Mouse (Mus musculus) forebrain, embryonic 12.5 days (tissue): Measurements from ENCODE around the gene Rfx8. TPM values are rescaled to one million over a fixed set of nuclear protein-coding genes. Genes with fewer than 3 reads are reported as not detected.
A peak's percentile ranks its signal among the peaks of the same experiment; 100 is the strongest.

Source experiments
- ATAC-seq: fragments of 200-750 bp; cut with Nextera tagmentation; 2 replicates; pipeline ENCODE4 v1.8.0; 2017; ENCODE audit warnings: moderate TSS enrichment; ENCODE audit not compliant: low FRiP score
- H3K27ac ChIP-seq: fragments of 300-500 bp; sonication (generic); 2 replicates; pipeline ENCODE4 v1.5.1; 2016; ENCODE audit warnings: mild to moderate bottlenecking
- H3K27me3 ChIP-seq: fragments of 300-500 bp; sonication (generic); 2 replicates; pipeline ENCODE4 v1.6.1; 2016; ENCODE audit warnings: mild to moderate bottlenecking
- H3K36me3 ChIP-seq: fragments of 300-500 bp; sonication (generic); replicated peaks from 2 replicates; pipeline ENCODE4 v1.6.1; 2016; ENCODE audit warnings: mild to moderate bottlenecking
- H3K4me1 ChIP-seq: fragments of 300-500 bp; sonication (generic); 2 replicates; pipeline ENCODE4 v1.6.1; 2016
- H3K4me2 ChIP-seq: fragments of 300-500 bp; sonication (generic); 2 replicates; pipeline ENCODE4 v1.6.1; 2016; ENCODE audit warnings: mild to moderate bottlenecking, moderate library complexity
- H3K4me3 ChIP-seq: fragments of 300-500 bp; sonication (generic); replicated peaks from 2 replicates; pipeline ENCODE4 v1.5.1; 2016; ENCODE audit warnings: mild to moderate bottlenecking
- H3K9ac ChIP-seq: fragments of 300-500 bp; sonication (generic); 2 replicates; pipeline ENCODE4 v1.6.1; 2016; ENCODE audit warnings: mild to moderate bottlenecking
- H3K9me3 ChIP-seq: fragments of 300-500 bp; sonication (generic); 2 replicates; pipeline ENCODE4 v1.6.1; 2016
- WGBS: fragments of 180-500 bp; shearing (Covaris S2); methylation state at CpG from one replicate; pipeline ENCODE4 v1.1.7; 2016; 5-methylcytosine and 5-hydroxymethylcytosine counted together
- polyA plus RNA-seq: library from polyadenylated mRNA; unstranded; fragments of >200 nt; fragmentation: Nextera tagmentation; extraction: Ambion mirVana; gene quantifications from 2 replicates; pipeline ENCODE4 v1.2.1, GENCODE M21; 2016

The Rfx8 gene
- polyA plus RNA-seq: not detected in 2 replicates

- WGBS: 2% methylated on average over 42 of the region's 42 CpGs
- ATAC-seq: peak; percentile 55; the same call in 1 of the 2 replicates
- peak within 1 kb of the TSS; percentile 80 for H3K4me2 ChIP-seq
- H3K9me3 ChIP-seq: no peaks in the 10 kb centered on the region
- H3K27me3 ChIP-seq: peaks cover 12% of the 10 kb centered on the region
- peak within 1 kb of the TSS; percentile 68 for H3K9ac ChIP-seq
- H3K4me1 ChIP-seq: peaks cover 10% of the 10 kb centered on the region
- peak within 1 kb of the TSS; percentile 57 for H3K4me3 ChIP-seq
- H3K36me3 ChIP-seq: no peaks in the 10 kb centered on the region
- no peak within 1 kb of the TSS for H3K27ac ChIP-seq
Measured at GRCm38 (mm10) chr1:39720632-39721350, at the start of gene Rfx8. TSS of gene Rfx8 (minus strand) at chr1:39720997.

GRCm38 (mm10) chr1:39770436-39770835 lies 49.6 kb upstream of the Rfx8 start:
- Histone ChIP-seq H3K27me3 (no peaks in the 10 kb centered on the region), H3K4me2 (no peak overlapping the region), H3K4me1 (0 out of 2 replicates have a peak, but pooled peaks cover 8% of the 10 kb centered on the region), H3K27ac (no peak overlapping the region), H3K9me3 (no peaks in the 10 kb centered on the region), H3K36me3 (no peaks in the 10 kb centered on the region), H3K4me3 (no peak overlapping the region), H3K9ac (no peak overlapping the region)
- ATAC-seq: no peak
- 85% methylated on average over 5 of the region's 5 CpGs for WGBS

GRCm38 (mm10) chr1:39768017-39768416 lies 47.2 kb upstream of the Rfx8 start:
- ATAC-seq: no peak
- H3K4me1 ChIP-seq: 0 out of 2 replicates have a peak, but pooled peaks cover 8% of the 10 kb centered on the region
- no peak overlapping the region for H3K27ac ChIP-seq
- no peaks in the 10 kb centered on the region for H3K36me3 ChIP-seq
- no peaks in the 10 kb centered on the region for H3K27me3 ChIP-seq
- no peaks in the 10 kb centered on the region for H3K9me3 ChIP-seq
- H3K4me2 ChIP-seq: no peak overlapping the region
- no peak overlapping the region for H3K4me3 ChIP-seq
- WGBS: 88% methylated on average over 3 of the region's 3 CpGs
- H3K9ac ChIP-seq: no peak overlapping the region

- H3K4me2 ChIP-seq: no peak overlapping the region
- no peaks in the 10 kb centered on the region for H3K36me3 ChIP-seq
- H3K27me3 ChIP-seq: no peaks in the 10 kb centered on the region
- no peak overlapping the region for H3K4me3 ChIP-seq
- no peak overlapping the region for H3K9ac ChIP-seq
- H3K4me1 ChIP-seq: peaks cover 16% of the 10 kb centered on the region
- WGBS: 87% methylated on average over 7 of the region's 7 CpGs
- H3K9me3 ChIP-seq: no peaks in the 10 kb centered on the region
- no peak overlapping the region for H3K27ac ChIP-seq
- ATAC-seq: no peak
Measured at GRCm38 (mm10) chr1:39765854-39766493, 45.2 kb upstream of the Rfx8 start.

- H3K4me2 ChIP-seq: peak overlapping the region; percentile 39
- H3K27ac ChIP-seq: 0 out of 2 replicates have a peak overlapping the region, but pooled peaks have one; percentile 61
- ATAC-seq: no peak
- peak overlapping the region; percentile 0; the same call in 1 of the 2 replicates for H3K4me3 ChIP-seq
- WGBS: 7% methylated on average over 10 of the region's 10 CpGs
- H3K9ac ChIP-seq: no peak overlapping the region
- no peaks in the 10 kb centered on the region for H3K36me3 ChIP-seq
- peaks cover 16% of the 10 kb centered on the region for H3K4me1 ChIP-seq
- no peaks in the 10 kb centered on the region for H3K27me3 ChIP-seq
- H3K9me3 ChIP-seq: no peaks in the 10 kb centered on the region
Measured at GRCm38 (mm10) chr1:39762025-39762370, 41.2 kb upstream of the Rfx8 start.

- Histone ChIP-seq H3K4me3 (peak overlapping the region; percentile 0; the same call in 1 of the 2 replicates), H3K27ac (peak overlapping the region; percentile 61; the same call in 1 of the 2 replicates)
- peak; percentile 68; the same call in 1 of the 2 replicates for ATAC-seq
Measured at GRCm38 (mm10) chr1:39761211-39762024, 40.6 kb upstream of the Rfx8 start.

GRCm38 (mm10) chr1:39760181-39760715 lies 39.5 kb upstream of the Rfx8 start:
- no peak for ATAC-seq
- Histone ChIP-seq H3K4me2 (no peak overlapping the region), H3K4me1 (peaks cover 16% of the 10 kb centered on the region), H3K27me3 (no peaks in the 10 kb centered on the region), H3K36me3 (no peaks in the 10 kb centered on the region), H3K9me3 (no peaks in the 10 kb centered on the region), H3K4me3 (no peak overlapping the region), H3K27ac (no peak overlapping the region), H3K9ac (no peak overlapping the region)
- WGBS: 83% methylated on average over 6 of the region's 6 CpGs

More at GRCm38 (mm10) chr1:39761211-39762024, 40.6 kb upstream of the Rfx8 start:
- peaks cover 16% of the 10 kb centered on the region for H3K4me1 ChIP-seq
- H3K27me3 ChIP-seq: no peaks in the 10 kb centered on the region
- no peak overlapping the region for H3K9ac ChIP-seq
- WGBS: 8% methylated on average over 22 of the region's 22 CpGs
- no peaks in the 10 kb centered on the region for H3K9me3 ChIP-seq
- H3K4me2 ChIP-seq: peak overlapping the region; percentile 39
- H3K36me3 ChIP-seq: no peaks in the 10 kb centered on the region

- Histone ChIP-seq H3K27ac (no peak overlapping the region), H3K27me3 (no peaks in the 10 kb centered on the region), H3K36me3 (no peaks in the 10 kb centered on the region), H3K9ac (no peak overlapping the region), H3K9me3 (no peaks in the 10 kb centered on the region), H3K4me1 (peaks cover 16% of the 10 kb centered on the region), H3K4me2 (no peak overlapping the region), H3K4me3 (no peak overlapping the region)
- 61% methylated on average over 9 of the region's 9 CpGs for WGBS
- no peak for ATAC-seq
Measured at GRCm38 (mm10) chr1:39759231-39760175, 38.7 kb upstream of the Rfx8 start.

- WGBS: 78% methylated on average over 9 of the region's 9 CpGs
- Histone ChIP-seq H3K36me3 (no peaks in the 10 kb centered on the region), H3K4me2 (no peak overlapping the region), H3K9me3 (no peaks in the 10 kb centered on the region), H3K9ac (no peak overlapping the region), H3K27me3 (no peaks in the 10 kb centered on the region), H3K27ac (no peak overlapping the region), H3K4me3 (no peak overlapping the region), H3K4me1 (peaks cover 16% of the 10 kb centered on the region)
- ATAC-seq: no peak
Measured at GRCm38 (mm10) chr1:39758244-39758643, 37.4 kb upstream of the Rfx8 start.

GRCm38 (mm10) chr1:39756952-39757351 lies 36.2 kb upstream of the Rfx8 start:
- Histone ChIP-seq H3K27me3 (no peaks in the 10 kb centered on the region), H3K4me2 (no peak overlapping the region), H3K4me3 (no peak overlapping the region), H3K4me1 (peaks cover 10% of the 10 kb centered on the region), H3K27ac (no peak overlapping the region), H3K9ac (no peak overlapping the region), H3K36me3 (no peaks in the 10 kb centered on the region), H3K9me3 (no peaks in the 10 kb centered on the region)
- WGBS: 83% methylated on average over 11 of the region's 11 CpGs
- no peak for ATAC-seq

- 88% methylated on average over 13 of the region's 13 CpGs for WGBS
- Histone ChIP-seq H3K4me3 (no peak overlapping the region), H3K9ac (no peak overlapping the region), H3K27ac (no peak overlapping the region), H3K36me3 (no peaks in the 10 kb centered on the region), H3K27me3 (no peaks in the 10 kb centered on the region), H3K9me3 (no peaks in the 10 kb centered on the region), H3K4me2 (no peak overlapping the region), H3K4me1 (peaks cover 5% of the 10 kb centered on the region)
- ATAC-seq: no peak
Measured at GRCm38 (mm10) chr1:39754224-39754957, 33.6 kb upstream of the Rfx8 start.
